Mouse (Mus musculus): ENCODE data around the gene Sh3gl1.

DNA sequence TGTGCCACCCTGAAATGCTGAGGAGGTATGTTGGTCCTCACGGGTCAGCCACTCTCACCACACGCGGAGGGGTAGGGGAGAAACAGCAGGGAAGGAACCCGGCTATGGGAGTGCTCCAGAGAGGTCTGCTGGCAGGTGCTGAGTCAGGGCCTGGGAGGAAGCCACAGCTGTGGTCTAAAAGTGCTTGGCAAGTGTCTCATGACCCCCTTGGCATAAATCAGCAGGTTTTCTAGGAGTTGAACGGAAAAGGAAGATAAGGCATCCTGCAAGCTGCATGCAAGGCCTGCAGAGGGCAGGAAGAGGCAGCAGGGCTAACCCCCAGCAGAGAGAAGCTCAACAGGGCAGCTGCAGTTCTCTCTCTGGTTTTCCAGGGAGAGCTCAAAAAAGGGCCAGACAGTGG lies 5.5 kb downstream of the Sh3gl1 start:
- TF ChIP-seq CTCF (IDR thresholded peaks at IDR 0.05; ENCODE audit: borderline replicate concordance, control insufficient read depth, extremely low read depth, insufficient read depth, low read length, poor library complexity) (peak; percentile 20; the same call in 1 of the 2 replicates), POLR2A (IDR thresholded peaks at IDR 0.05; ENCODE audit: control insufficient read depth, extremely low read depth, insufficient read depth, low read length, poor library complexity) (no peak)

All from thymus, adult 2 months (tissue).